Mouse (Mus musculus) mouse trophoblast stem cell (cell line): ENCODE data around the gene F11r.

Experiments
- in situ Hi-C, 2 experiments: fragments of 300-500 bp; cut with MseI, MboI; formaldehyde crosslinking; loops; 2 replicates in 1 of 2; 3 replicates in 1 of 2; pipeline ENCODE4 v1.15.1; 2025

Gene F11r

DNA sequence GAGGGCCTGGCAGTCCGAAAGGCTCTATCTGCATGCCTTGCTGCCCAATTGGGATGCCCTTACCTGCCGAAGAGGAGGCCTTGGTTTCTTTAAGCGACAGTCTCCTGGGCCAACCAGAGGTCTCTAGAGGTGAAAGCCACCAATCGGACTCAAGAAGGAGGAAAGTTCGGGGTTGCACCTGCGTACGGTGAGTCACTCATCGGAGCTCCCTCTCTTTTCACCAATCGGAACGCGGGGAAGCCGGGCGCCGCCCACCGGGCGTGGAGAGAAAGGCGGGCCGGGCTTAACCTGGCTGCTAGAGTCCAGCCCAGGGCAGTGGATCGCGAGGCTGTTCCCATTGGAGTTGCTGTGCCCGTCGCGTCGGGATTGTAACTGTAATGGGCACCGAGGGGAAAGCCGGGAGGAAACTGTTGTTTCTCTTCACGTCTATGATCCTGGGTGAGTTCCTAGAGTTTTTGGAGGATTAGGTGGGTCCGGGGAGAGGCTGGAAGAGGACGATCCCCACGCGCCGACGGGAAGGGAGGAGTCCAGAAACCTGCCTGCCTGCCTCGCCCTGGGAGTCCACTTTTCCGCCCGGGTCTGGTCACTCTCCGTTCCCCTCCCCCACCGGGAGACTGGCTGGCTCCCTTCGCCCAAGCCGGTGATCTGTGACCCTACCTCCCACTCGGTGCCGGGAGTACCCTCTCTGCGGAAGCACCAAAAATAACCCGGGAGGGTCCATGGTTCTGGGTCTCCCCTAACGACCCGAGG is at the start of gene F11r:
F11r (plus strand) TSS at position 272 of the 750 bp plus-strand sequence.
- in situ Hi-C loops, result no loop called here

DNA sequence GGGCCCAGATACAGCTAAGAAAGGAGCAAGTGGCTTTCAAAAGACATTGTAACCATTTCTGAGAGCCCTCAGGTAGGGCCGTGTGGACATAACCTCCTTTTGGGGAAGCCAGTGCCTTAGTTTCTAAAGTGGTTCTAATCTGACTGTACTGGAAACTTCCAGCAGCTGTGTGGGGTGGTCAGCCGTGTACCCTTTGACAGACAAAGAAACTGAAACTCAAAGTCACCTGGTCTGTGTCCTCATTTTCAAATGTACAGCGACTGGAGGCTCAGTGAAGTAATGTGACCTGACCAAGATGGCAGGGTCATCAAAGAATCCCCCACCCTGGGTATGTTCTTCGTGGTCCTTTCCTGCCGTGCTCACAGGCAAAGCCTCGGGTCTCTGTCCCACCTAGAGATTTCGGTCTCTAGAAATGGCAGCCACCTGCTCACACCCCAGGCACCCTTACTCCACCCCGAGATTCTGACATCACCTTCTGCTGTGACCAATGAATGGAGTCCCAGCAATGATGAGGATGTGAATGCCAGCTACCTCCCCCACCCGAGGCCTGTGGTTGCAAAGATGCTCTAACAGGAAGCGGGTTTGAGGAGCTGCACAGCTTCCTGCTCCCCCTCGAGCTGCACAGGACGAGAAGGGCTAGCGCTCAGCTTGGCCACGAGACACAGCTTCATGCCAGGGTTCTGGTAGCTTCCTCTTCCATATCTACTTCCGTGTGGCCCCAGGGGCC is 48.8 kb upstream of the F11r start, which contains the start of gene Arhgap30:
Arhgap30 (plus strand) TSS at position 579 of the 727 bp plus-strand sequence.
- in situ Hi-C loops, result no loop called here

DNA sequence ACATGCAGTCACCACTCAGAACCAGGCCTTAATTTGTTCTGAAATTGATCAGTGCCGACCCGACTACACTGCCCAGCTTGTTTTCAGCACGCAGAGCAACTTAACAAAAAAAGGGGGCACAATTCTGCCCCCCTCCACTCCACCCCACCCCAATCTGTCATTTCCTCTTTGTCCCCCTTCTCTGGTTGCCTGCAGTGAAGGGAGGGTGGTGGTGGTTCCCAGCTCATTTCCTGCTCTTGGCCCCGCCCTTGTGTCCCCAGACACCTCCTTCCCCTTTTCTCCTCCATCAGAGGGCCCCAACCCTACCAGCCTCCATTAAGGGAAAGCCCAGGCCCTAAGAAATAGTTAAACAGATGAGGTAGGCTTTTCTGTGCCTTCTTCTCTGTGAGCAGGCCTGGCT is 47.2 kb upstream of the F11r start:
- in situ Hi-C loops, result no loop called here

DNA sequence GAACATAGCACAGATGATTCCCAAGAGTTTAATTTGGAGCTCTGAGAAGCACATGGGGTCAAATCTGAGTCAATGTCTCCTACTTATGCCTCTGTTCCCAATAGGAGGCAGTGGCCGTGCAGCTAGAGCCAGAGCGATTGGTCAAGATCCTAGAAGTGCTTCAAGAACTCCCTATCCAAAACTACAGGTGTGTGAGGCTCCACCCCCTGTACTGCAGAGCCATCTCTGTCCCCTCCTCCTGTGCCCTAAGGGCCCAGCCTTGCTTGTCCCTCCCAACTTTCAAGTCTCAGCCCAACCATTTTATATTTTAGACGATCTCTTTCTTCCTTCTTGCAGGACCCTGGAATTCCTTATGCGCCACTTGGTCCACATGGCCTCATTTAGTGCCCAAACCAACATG is 35.5 kb upstream of the F11r start:
- in situ Hi-C loops, result no loop called here

DNA sequence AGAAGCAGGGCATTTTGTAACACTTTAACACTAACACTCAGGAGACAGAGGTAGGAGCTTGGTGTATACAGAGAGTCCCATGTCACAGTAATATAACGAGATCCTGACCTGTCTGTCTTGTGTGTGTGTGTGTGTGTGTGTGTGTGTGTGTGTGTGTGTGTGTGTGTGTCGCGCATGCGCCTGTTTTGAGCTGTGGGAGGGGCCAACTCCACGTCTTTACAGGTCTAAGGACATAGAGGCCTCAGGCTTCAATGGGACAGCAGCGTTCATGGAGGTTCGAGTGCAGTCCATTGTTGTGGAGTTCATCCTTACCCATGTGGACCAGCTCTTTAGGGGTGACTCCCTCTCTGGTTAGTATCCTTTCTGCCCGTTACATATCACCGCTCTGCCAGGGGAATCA is 34.3 kb upstream of the F11r start:
- in situ Hi-C loops, result no loop called here

GRCm38 (mm10) chr1:171407263-171407662 is 30.1 kb upstream of the F11r start:
- in situ Hi-C loops, result no loop called here

- in situ Hi-C loops, result no loop called here
These were observed 27.1 kb upstream of the F11r start for GRCm38 (mm10) chr1:171410231-171410630.

- in situ Hi-C loops, result no loop called here
These were observed 26.3 kb upstream of the F11r start, which contains the start of gene Usf1 for GRCm38 (mm10) chr1:171410947-171411484. Gene Usf1, plus strand, starts transcription at chr1:171411313.

DNA sequence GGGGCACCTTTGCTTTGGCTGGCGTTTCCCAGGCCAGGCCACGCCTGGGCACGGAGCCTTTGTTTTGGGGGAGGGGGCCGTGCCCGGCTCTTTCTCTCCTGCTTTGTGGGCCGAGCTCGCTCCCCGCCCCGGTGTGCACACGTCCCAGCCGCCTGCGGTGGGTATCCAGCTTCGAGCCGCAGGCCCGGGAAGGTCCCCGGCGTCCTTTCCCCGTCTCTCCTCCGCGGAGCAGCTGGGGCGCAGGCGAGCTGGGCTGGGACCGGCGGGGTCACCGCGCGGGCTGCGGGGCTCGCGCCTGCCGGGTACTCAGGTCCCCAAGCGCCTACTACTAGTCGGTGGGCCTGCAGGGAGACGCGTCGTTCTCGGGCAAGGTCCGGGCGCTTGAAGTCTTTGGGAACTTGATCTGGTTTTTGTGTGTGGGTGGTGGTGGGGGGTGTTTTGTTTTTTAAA is 25.8 kb upstream of the F11r start:
- in situ Hi-C loops, result no loop called here

DNA sequence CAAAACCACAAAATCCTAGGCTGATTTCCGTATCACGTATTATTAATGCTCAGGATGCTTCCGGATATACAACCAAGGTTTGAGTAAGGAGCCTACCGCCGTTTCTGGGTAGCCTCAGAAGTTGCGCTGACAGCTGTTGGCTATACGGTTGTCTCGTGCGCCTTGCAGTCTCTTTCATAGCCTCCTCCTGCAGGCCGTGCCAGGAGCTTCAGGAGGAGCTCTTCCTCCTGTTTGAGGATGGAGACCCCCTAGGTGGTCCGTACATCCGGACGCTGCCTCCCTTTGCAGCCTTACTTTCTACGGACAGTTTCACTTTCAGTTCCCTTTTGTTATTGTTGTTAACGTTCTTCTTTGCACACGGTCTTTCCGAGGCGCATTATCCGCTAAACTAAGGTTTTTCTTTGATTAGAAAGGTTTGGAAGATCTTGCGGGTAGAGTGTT is 25.3 kb upstream of the F11r start:
- in situ Hi-C loops, result no loop called here

GRCm38 (mm10) chr1:171412446-171412845 is 24.9 kb upstream of the F11r start:
- in situ Hi-C loops, result no loop called here

GRCm38 (mm10) chr1:171413608-171414007 is 23.7 kb upstream of the F11r start:
- in situ Hi-C loops, result no loop called here

DNA sequence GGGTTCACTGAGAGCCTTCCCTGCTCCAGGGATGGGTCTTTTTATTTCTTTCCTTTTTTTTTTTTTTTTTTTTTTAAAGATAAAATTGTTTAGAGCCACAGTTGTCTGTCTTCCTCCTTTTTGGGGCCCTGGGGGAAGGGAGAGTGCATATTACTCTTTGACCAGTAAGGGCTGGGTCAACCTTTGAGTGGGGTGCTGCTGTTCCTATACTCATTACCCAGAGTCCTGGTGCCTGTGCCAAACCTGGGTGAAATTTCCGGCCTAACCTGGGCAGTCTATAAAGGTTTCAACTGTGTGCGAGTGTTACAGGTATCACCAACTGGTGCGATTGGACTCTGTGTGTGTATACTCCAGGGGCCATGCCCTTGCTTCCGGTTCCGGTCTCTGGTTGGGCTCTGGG is 18.7 kb upstream of the F11r start, which contains the start of gene Tstd1:
Tstd1 (plus strand) TSS at position 213 of the 400 bp plus-strand sequence.
- in situ Hi-C loops, result no loop called here

DNA sequence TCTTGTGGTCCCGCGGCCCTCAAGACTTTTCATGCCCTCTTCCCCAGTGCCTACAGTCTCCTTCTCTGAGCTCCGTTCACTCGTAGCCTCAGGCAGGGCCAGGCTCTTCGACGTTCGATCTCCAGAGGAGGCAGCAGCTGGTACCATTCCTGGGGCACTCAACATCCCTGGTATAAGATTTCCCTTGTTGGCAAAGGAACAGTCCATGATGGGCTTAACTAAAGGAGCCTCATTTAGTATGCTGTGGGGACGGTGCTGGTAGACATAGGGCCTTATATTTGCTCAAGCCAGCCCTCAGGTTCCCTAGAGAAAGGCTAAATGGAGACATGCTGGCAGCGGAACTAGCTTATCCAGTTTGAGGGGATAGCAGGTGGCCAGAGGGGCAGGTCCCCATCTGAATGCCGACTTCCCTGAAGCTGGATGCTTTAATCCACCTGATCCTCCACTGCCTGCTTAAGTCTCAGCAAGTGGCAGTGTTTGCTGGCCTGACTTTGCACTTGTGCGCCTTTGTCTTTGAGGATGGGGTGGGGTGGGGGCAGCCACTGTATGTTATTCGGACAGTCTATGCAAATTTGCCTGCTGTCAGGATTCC is 17.9 kb upstream of the F11r start:
- in situ Hi-C loops, result no loop called here

- in situ Hi-C loops, result no loop called here
These were observed 17.4 kb upstream of the F11r start for GRCm38 (mm10) chr1:171419905-171420304.

- in situ Hi-C loops, result no loop called here
These were observed 14.7 kb upstream of the F11r start for GRCm38 (mm10) chr1:171422504-171423095.

- in situ Hi-C loops, result no loop called here
These were observed 12.7 kb upstream of the F11r start for GRCm38 (mm10) chr1:171424638-171425037.

DNA sequence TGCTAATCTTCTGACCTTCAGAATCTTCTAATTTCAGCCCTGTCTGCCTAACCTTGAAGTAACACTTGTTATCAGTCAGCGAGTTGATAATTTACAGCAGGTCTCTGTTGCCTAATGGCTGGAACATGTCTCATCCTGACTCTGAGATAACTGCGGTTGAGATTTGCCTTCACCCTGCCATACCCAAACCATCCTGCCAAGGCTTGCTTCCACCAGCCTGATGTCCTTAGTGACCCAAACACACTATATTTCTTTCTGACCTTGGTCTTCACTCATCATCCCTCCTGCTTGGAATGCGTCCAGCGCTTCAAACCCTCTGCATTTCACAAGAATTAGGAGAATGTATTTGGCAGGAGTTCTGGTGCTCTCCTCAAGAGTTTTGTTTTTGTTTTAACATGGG is 12.2 kb upstream of the F11r start:
- in situ Hi-C loops, result no loop called here

DNA sequence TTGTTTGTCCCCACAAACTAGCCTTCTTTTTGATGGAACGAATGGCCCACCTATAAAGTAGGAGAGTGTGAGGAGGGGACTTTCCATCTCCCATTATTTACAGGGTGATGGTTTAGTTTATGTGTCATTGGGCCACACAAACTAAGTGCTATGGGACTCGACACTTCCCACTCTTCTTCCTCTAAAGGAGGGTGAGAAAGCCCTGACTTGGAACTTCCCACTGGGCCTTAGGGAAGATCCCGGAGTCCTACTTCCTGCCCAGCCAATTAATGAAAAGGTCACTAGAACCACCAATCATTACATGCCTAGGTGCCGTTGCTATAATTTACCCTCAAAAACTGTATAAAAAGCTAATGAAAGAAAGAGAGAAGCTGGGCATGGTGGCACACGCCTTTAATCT is 5.2 kb upstream of the F11r start:
- in situ Hi-C loops, result no loop called here

- in situ Hi-C loops, result no loop called here
These were observed 2.0 kb upstream of the F11r start for GRCm38 (mm10) chr1:171435288-171435814.

DNA sequence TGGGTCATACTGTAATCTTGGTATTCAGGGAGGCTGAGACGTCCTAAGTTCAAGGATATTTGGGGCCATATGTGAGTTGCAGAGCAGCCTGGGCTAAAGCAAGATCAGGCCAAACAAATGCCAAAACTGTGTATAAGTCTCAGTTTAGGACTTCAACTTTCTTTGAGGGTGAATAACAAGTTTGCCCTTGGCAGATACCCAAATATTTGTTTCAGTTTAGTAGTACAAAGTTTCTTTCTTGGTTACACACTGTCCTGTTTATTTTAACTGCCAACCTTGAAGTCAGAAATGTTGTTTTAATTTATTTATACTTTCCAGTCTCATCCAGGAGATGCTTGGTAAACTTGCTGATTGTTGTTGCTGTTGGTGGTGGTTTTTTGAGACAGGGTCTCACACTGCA is 1.4 kb upstream of the F11r start:
- in situ Hi-C loops, result no loop called here
